Mouse (Mus musculus) ES-E14 (cell line): Measurements from ENCODE around the gene Xpnpep3. TPM values are rescaled to one million over a fixed set of nuclear protein-coding genes. Genes with fewer than 3 reads are reported as not detected.

Source experiments
- DNase-seq: peaks from one replicate; pipeline ENCODE4 v3.0.0-alpha.2; 2013; ENCODE audit warnings: low read depth, low spot score
- H3K27ac ChIP-seq: 2 replicates; pipeline ENCODE4 v1.5.1; 2012; ENCODE audit warnings: low read depth, mild to moderate bottlenecking, low read length, moderate library complexity, mixed read lengths; ENCODE audit not compliant: poor library complexity, insufficient read depth, severe bottlenecking
- H3K36me3 ChIP-seq: 2 replicates; pipeline ENCODE4 v1.6.1; 2012; ENCODE audit warnings: mild to moderate bottlenecking, low read length, moderate library complexity, mixed read lengths; ENCODE audit not compliant: control insufficient read depth, poor library complexity, insufficient read depth, severe bottlenecking
- H3K4me1 ChIP-seq, 2 experiments: fragments of 150-350 bp in 1 of 2; sonication (generic) in 1 of 2; 2 replicates each; pipeline ENCODE4 v1.6.1; 2012; ENCODE audit warnings: low read length in 2 of 2, mild to moderate bottlenecking in 1 of 2, mixed read lengths in 1 of 2; ENCODE audit not compliant: control insufficient read depth in 2 of 2, insufficient read depth in 2 of 2, poor library complexity in 1 of 2
- H3K4me3 ChIP-seq, 2 experiments: fragments of 150-350 bp in 1 of 2; sonication (generic) in 1 of 2; 2 replicates each; pipeline ENCODE4 v1.5.1; 2012; ENCODE audit warnings: low read length in 2 of 2, low read depth in 1 of 2, mild to moderate bottlenecking in 1 of 2, mixed read lengths in 1 of 2; ENCODE audit not compliant: insufficient read depth in 1 of 2, poor library complexity in 1 of 2, severe bottlenecking in 1 of 2
- H3K9ac ChIP-seq: 2 replicates; pipeline ENCODE4 v1.6.1; 2012; ENCODE audit warnings: low read depth, mild to moderate bottlenecking, low read length, mixed read lengths; ENCODE audit not compliant: poor library complexity, insufficient read depth, severe bottlenecking
- H3K9me3 ChIP-seq: fragments of 150-350 bp; sonication (generic); 2 replicates; pipeline ENCODE4 v1.6.1; 2012; ENCODE audit warnings: low read depth, mild to moderate bottlenecking, low read length; ENCODE audit not compliant: control insufficient read depth, insufficient read depth
- CHD2 ChIP-seq: IDR thresholded peaks from 2 replicates; pipeline ENCODE4 v1.6.1; 2014; ENCODE audit warnings: mild to moderate bottlenecking, low read depth, low read length, inconsistent platforms
- HCFC1 ChIP-seq: IDR thresholded peaks from 2 replicates; pipeline ENCODE4 v1.6.1; 2012; ENCODE audit warnings: low read length, inconsistent platforms, borderline replicate concordance; ENCODE audit not compliant: insufficient read depth
- MAFK ChIP-seq: IDR thresholded peaks from 2 replicates; pipeline ENCODE4 v1.6.1; 2014; ENCODE audit warnings: mild to moderate bottlenecking, low read depth, low read length, inconsistent platforms; ENCODE audit not compliant: insufficient read depth
- ZC3H11A ChIP-seq: IDR thresholded peaks from 2 replicates; pipeline ENCODE4 v1.6.1; 2012; ENCODE audit warnings: low read depth, mild to moderate bottlenecking, inconsistent platforms, low read length, borderline replicate concordance
- ZNF384 ChIP-seq: IDR thresholded peaks from 2 replicates; pipeline ENCODE4 v1.6.1; 2012; ENCODE audit warnings: low read depth, low read length, inconsistent platforms
- in situ Hi-C, 2 experiments: fragments of 600-800 bp; cut with MboI; formaldehyde crosslinking; loops; one replicate each; pipeline ENCODE4 v1.15.1; 2025; ENCODE audit warnings: low sequenced_read_pairs in 2 of 2, inconsistent platforms in 1 of 2; ENCODE audit not compliant: unreplicated experiment in 2 of 2
- total RNA-seq: library from RNA; depleted of rRNA; stranded (reverse); fragments of 300-350 nt; gene quantifications from 2 replicates; pipeline ENCODE4 v1.2.3, GENCODE M21; 2012

Xpnpep3 gene
- total RNA-seq, 1 experiment: 16.4 TPM

- in situ Hi-C loops: loop anchor here in 1 of 2 experiments (5.0 kb wide), 1 partner anchor 116 kb away; no protein-coding TSS in a partner anchor
These were observed 66.2 kb downstream of the Xpnpep3 start, which contains the start of gene Rbx1 for GRCm38 (mm10) chr15:81465901-81466737. Gene Rbx1, plus strand, starts transcription at chr15:81466296.

GRCm38 (mm10) chr15:81466738-81467113, 66.8 kb downstream of the Xpnpep3 start:
- peak overlapping the region; percentile 83; the same call in 1 of the 2 replicates for H3K27ac ChIP-seq
- H3K36me3 ChIP-seq: peaks cover 8% of the 10 kb centered on the region
- in situ Hi-C loops: loop anchor here in 1 of 2 experiments (5.0 kb wide), 1 partner anchor 116 kb away; no protein-coding TSS in a partner anchor
- TF ChIP-seq MAFK (0 out of 2 replicates have a peak, but pooled peaks have one; percentile 4), HCFC1 (no peak)
- peaks cover 2 to 11% of the 10 kb centered on the region in 2 experiments; a peak in 3 of 4 replicates for H3K4me1 ChIP-seq
- no peaks in the 10 kb centered on the region for H3K9me3 ChIP-seq
- no peak for DNase-seq
- peak overlapping the region; percentile 87 for H3K9ac ChIP-seq
- H3K4me3 ChIP-seq: peak overlapping the region; percentile 79 to 98

More at GRCm38 (mm10) chr15:81465901-81466737, 66.2 kb downstream of the Xpnpep3 start, which contains the start of gene Rbx1:
- H3K9ac ChIP-seq: peak within 1 kb of the TSS; percentile 91
- H3K9me3 ChIP-seq: no peaks in the 10 kb centered on the region
- H3K27ac ChIP-seq: peak within 1 kb of the TSS; percentile 83
- H3K4me3 ChIP-seq: peak within 1 kb of the TSS; percentile 79 to 98
- H3K4me1 ChIP-seq: peaks cover 2 to 11% of the 10 kb centered on the region in 2 experiments; a peak in 3 of 4 replicates
- DNase-seq: peak; percentile 96
- H3K36me3 ChIP-seq: peaks cover 8% of the 10 kb centered on the region
- no peak for TF ChIP-seq ZNF384
- peak; percentile 85 for TF ChIP-seq CHD2

- TF ChIP-seq HCFC1 (no peak), ZNF384 (peak; percentile 49; the same call in 1 of the 2 replicates), ZC3H11A (no peak), MAFK (no peak)
- Histone ChIP-seq H3K9ac (no peak overlapping the region), H3K36me3 (peaks cover 21% of the 10 kb centered on the region), H3K27ac (no peak overlapping the region), H3K9me3 (no peaks in the 10 kb centered on the region), H3K4me1 (peaks cover 2 to 12% of the 10 kb centered on the region in 2 experiments; a peak in 3 of 4 replicates), H3K4me3 (no peak overlapping the region)
- in situ Hi-C loops: no loop called here
- DNase-seq: no peak
These were observed 70.8 kb downstream of the Xpnpep3 start for GRCm38 (mm10) chr15:81470735-81471134.

DNA sequence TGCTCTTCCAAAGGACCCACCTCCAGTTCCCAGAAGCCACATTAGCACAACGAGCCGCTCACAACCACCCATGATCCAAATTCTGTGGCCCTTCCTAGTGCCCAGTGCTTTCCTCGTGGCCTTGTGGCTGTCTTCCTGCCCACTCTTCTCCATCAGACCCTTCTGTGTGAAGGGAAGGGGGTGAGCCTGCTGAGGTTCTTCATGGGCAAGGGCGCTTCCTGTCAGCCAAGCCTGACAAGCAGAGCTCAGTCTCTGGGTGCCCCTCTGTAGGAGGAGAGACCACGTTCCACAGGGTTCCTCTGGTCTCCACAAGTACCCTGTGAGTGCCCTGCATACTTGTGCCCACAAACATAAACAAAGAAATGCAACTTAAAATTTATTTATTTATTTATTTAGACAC, 72.3 kb downstream of the Xpnpep3 start:
- H3K9me3 ChIP-seq: no peaks in the 10 kb centered on the region
- peaks cover 6 to 15% of the 10 kb centered on the region in 2 experiments; a peak in 3 of 4 replicates for H3K4me1 ChIP-seq
- in situ Hi-C loops: no loop called here
- H3K27ac ChIP-seq: no peak overlapping the region
- DNase-seq: no peak
- no peak overlapping the region for H3K9ac ChIP-seq
- TF ChIP-seq CHD2 (no peak), HCFC1 (no peak)
- H3K4me3 ChIP-seq: no peak overlapping the region
- peaks cover 21% of the 10 kb centered on the region for H3K36me3 ChIP-seq

- peaks cover 4 to 12% of the 10 kb centered on the region in 2 experiments; a peak in 3 of 4 replicates for H3K4me1 ChIP-seq
- no peaks in the 10 kb centered on the region for H3K9me3 ChIP-seq
- TF ChIP-seq MAFK (no peak), HCFC1 (no peak), CHD2 (no peak), ZC3H11A (no peak), ZNF384 (no peak)
- no peak for DNase-seq
- peak overlapping the region; percentile 36; the same call in 1 of the 2 replicates for H3K9ac ChIP-seq
- no peak overlapping the region for H3K4me3 ChIP-seq
- H3K27ac ChIP-seq: peak overlapping the region; percentile 16; the same call in 1 of the 2 replicates
- in situ Hi-C loops: no loop called here
- peaks cover 16% of the 10 kb centered on the region for H3K36me3 ChIP-seq
These were observed 75.7 kb downstream of the Xpnpep3 start for GRCm38 (mm10) chr15:81475654-81476053.
